Mouse (Mus musculus): ENCODE measurements around the gene Chchd3.

The Chchd3 gene

GRCm38 (mm10) chr6:32931106-32931770, 128.8 kb downstream of the Chchd3 start:
- DNase-seq: no peak

GRCm38 (mm10) chr6:32922391-32922790, 137.7 kb downstream of the Chchd3 start:
- DNase-seq: no peak

GRCm38 (mm10) chr6:32920091-32920490, 140.0 kb downstream of the Chchd3 start:
- no peak for DNase-seq

- no peak for DNase-seq
Measured at GRCm38 (mm10) chr6:32910692-32911091, 149.4 kb downstream of the Chchd3 start.

- DNase-seq: peak; percentile 24 to 44
Measured at GRCm38 (mm10) chr6:32899061-32899460, 161.0 kb downstream of the Chchd3 start.

GRCm38 (mm10) chr6:32894100-32894499, 166.0 kb downstream of the Chchd3 start:
- DNase-seq: no peak

- DNase-seq: no peak
Measured at GRCm38 (mm10) chr6:32890726-32891125, 169.3 kb downstream of the Chchd3 start.

- DNase-seq: no peak
Measured at GRCm38 (mm10) chr6:32888894-32889529, 171.0 kb downstream of the Chchd3 start.

- peak in 1 of 2 experiments; percentile 9 for DNase-seq
Measured at GRCm38 (mm10) chr6:32878586-32878985, 181.5 kb downstream of the Chchd3 start.

- no peak for DNase-seq
Measured at GRCm38 (mm10) chr6:32874176-32874575, 185.9 kb downstream of the Chchd3 start.

- DNase-seq: no peak
Measured at GRCm38 (mm10) chr6:32872805-32873204, 187.3 kb downstream of the Chchd3 start.

GRCm38 (mm10) chr6:32850960-32851359, 209.1 kb downstream of the Chchd3 start:
- no peak for DNase-seq

GRCm38 (mm10) chr6:32848974-32849373, 211.1 kb downstream of the Chchd3 start:
- DNase-seq: no peak

- DNase-seq: no peak
Measured at GRCm38 (mm10) chr6:32845463-32845862, 214.6 kb downstream of the Chchd3 start.

GRCm38 (mm10) chr6:32837939-32838301, 222.1 kb downstream of the Chchd3 start:
- DNase-seq: no peak

GRCm38 (mm10) chr6:32837165-32837938, 222.7 kb downstream of the Chchd3 start:
- no peak for DNase-seq

GRCm38 (mm10) chr6:32823856-32824620, 236.0 kb downstream of the Chchd3 start:
- no peak for DNase-seq

GRCm38 (mm10) chr6:32818961-32819360, 241.1 kb downstream of the Chchd3 start:
- no peak for DNase-seq

GRCm38 (mm10) chr6:32808796-32809195, 251.3 kb downstream of the Chchd3 start:
- DNase-seq: no peak

- no peak for DNase-seq
Measured at GRCm38 (mm10) chr6:32807771-32808170, 252.3 kb downstream of the Chchd3 start.

- DNase-seq: no peak
Measured at GRCm38 (mm10) chr6:32803646-32804045, 256.4 kb downstream of the Chchd3 start.

GRCm38 (mm10) chr6:32801776-32802175, 258.3 kb downstream of the Chchd3 start:
- peak; percentile 19 to 38 for DNase-seq

GRCm38 (mm10) chr6:32797525-32797924, 262.5 kb downstream of the Chchd3 start:
- no peak for DNase-seq

Measured in cerebellum, postnatal 14 days (tissue).